Mouse (Mus musculus) liver, embryonic 16.5 days (tissue): ENCODE measurements around the gene Pls3. TPM values are rescaled to one million over a fixed set of nuclear protein-coding genes. Genes with fewer than 3 reads are reported as not detected.
"Not testable (repeated sequence)": the region's sequence is repeated elsewhere in the genome, so short reads cannot be mapped to it uniquely, and the experiment has no call there.

Source experiments
- ATAC-seq: fragments of 200-750 bp; cut with Nextera tagmentation; 2 replicates; pipeline ENCODE4 v1.8.0; 2017; ENCODE audit warnings: low read depth, mild to moderate bottlenecking, moderate number of reproducible peaks, moderate library complexity
- H3K27ac ChIP-seq: fragments of 300-500 bp; sonication (generic); 2 replicates; pipeline ENCODE4 v1.5.1; 2014; ENCODE audit warnings: mild to moderate bottlenecking, low read length
- H3K27me3 ChIP-seq: fragments of 300-500 bp; sonication (generic); 2 replicates; pipeline ENCODE4 v1.6.1; 2014; ENCODE audit warnings: low read depth, low read length, mixed read lengths; ENCODE audit not compliant: control insufficient read depth, insufficient read depth
- H3K36me3 ChIP-seq: fragments of 300-500 bp; sonication (generic); 2 replicates; pipeline ENCODE4 v1.6.1; 2014; ENCODE audit warnings: mild to moderate bottlenecking; ENCODE audit not compliant: control insufficient read depth, insufficient read depth
- H3K4me1 ChIP-seq: fragments of 300-500 bp; sonication (generic); 2 replicates; pipeline ENCODE4 v1.6.1; 2014; ENCODE audit warnings: low read depth, low read length, mixed read lengths; ENCODE audit not compliant: control insufficient read depth
- H3K4me2 ChIP-seq: fragments of 300-500 bp; sonication (generic); 2 replicates; pipeline ENCODE4 v1.6.1; 2014; ENCODE audit warnings: low read depth, low read length, mixed read lengths
- H3K4me3 ChIP-seq: fragments of 300-500 bp; sonication (generic); 2 replicates; pipeline ENCODE4 v1.5.1; 2014; ENCODE audit warnings: low read depth, mild to moderate bottlenecking, low read length
- H3K9ac ChIP-seq: fragments of 300-500 bp; sonication (generic); 2 replicates; pipeline ENCODE4 v1.6.1; 2014; ENCODE audit warnings: low read depth, low read length
- H3K9me3 ChIP-seq: fragments of 300-500 bp; sonication (generic); replicated peaks from 2 replicates; pipeline ENCODE4 v1.6.1; 2016; ENCODE audit warnings: low read length; ENCODE audit not compliant: control insufficient read depth
- WGBS: fragments of 180-500 bp; shearing (Covaris S2); extraction: QIAGEN DNeasy Blood & Tissue Kit; methylation state at CpG from one replicate; pipeline ENCODE4 v1.1.7; 2014; ENCODE audit not compliant: insufficient replicate concordance; 5-methylcytosine and 5-hydroxymethylcytosine counted together
- polyA plus RNA-seq: library from polyadenylated mRNA; unstranded; fragments of >200 nt; fragmentation: Nextera tagmentation; extraction: Ambion mirVana; gene quantifications from 2 replicates; pipeline ENCODE4 v1.2.1, GENCODE M21; 2015

The Pls3 gene
- polyA plus RNA-seq, 1 experiment from 2014 or later: 5.8 TPM

- H3K9me3 ChIP-seq, ATAC-seq, H3K4me1 ChIP-seq, H3K27me3 ChIP-seq, H3K27ac ChIP-seq, H3K4me3 ChIP-seq, H3K4me2 ChIP-seq, H3K9ac ChIP-seq, H3K36me3 ChIP-seq: not testable (repeated sequence)
- WGBS: 55% methylated on average over 14 of the region's 14 CpGs
Observed at GRCm38 (mm10) chrX:75757966-75758365, 117.0 kb downstream of the Pls3 start.

DNA sequence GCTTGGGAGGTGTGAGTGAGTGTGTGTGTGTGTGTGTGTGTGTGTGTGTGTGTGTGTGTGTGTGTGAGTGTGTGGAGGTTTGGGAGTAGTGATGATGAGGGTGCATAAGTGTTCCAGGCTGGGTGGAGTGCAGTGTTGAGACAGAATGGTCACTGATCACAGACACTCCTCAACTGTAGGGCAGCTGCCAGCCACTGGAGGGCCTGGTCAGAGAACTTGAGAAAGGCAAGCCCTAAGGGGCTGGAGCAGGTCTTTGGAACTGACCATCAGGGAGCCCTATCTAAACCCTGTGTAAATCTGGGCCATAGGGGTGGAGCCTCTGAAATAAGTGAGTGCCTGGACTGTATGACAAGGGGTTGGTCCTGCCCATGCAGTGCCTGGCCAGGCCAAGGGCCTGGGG is 120.5 kb downstream of the Pls3 start:
- H3K9ac ChIP-seq, H3K36me3 ChIP-seq, H3K4me2 ChIP-seq, H3K27ac ChIP-seq, H3K9me3 ChIP-seq, ATAC-seq, H3K27me3 ChIP-seq, H3K4me1 ChIP-seq, H3K4me3 ChIP-seq: not testable (repeated sequence)

DNA sequence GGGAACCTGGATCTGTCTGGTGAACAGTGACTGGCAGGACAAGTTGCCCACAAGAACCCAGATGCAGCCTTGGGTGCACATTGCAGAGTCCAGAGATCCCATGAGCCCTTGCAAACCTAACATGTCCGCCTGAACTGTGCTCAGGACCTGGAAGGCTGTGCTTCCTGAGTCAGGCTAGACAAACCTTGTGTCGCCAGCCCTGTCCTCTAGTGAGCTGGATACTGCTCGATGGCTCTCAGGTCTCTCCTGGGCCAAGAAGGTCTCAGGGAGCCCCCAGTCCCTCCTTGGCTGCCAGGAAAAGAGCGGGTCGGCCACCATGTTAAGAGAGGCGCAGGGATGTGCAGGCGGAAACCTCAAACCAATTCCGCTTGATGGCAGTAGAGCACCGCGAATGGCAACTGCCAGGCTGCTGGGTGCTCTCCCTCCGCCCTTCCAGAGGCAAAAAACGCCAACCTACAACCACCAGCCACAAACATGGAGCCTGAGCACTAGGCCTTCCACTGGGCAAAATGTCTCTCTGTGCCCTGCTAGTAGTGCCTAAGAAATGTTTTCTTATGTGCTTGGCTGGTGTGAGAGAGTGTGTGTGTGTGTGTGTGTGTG is 124.8 kb downstream of the Pls3 start:
- not testable (repeated sequence) for H3K4me1 ChIP-seq, H3K4me2 ChIP-seq, H3K4me3 ChIP-seq, H3K9me3 ChIP-seq, H3K36me3 ChIP-seq, ATAC-seq, H3K9ac ChIP-seq, H3K27ac ChIP-seq, H3K27me3 ChIP-seq
- 51% methylated on average over 4 of the region's 12 CpGs for WGBS

- H3K4me1 ChIP-seq, H3K9ac ChIP-seq, ATAC-seq, H3K9me3 ChIP-seq, H3K4me2 ChIP-seq, H3K27ac ChIP-seq, H3K36me3 ChIP-seq, H3K4me3 ChIP-seq, H3K27me3 ChIP-seq: not testable (repeated sequence)
- 51% methylated on average over 10 of the region's 10 CpGs for WGBS
Observed at GRCm38 (mm10) chrX:75749312-75749711, 125.7 kb downstream of the Pls3 start.

DNA sequence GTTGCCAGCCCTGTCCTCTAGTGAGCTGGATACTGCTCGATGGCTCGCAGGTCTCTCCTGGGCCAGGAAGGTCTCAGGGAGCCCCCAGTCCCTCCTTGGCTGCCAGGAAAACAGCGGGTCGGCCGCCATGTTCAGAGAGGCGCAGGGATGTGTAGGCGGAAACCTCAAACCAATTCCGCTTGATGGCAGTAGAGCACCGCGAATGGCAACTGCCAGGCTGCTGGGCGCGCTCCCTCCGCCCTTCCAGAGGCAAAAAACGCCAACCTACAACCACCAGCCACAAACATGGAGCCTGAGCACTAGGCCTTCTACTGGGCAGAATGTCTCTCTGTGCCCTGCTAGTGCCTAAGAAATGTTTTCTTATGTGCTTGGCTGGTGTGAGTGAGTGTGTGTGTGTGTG is 130.5 kb downstream of the Pls3 start:
- H3K27me3 ChIP-seq, H3K4me3 ChIP-seq, H3K4me2 ChIP-seq, H3K9me3 ChIP-seq, H3K27ac ChIP-seq, H3K36me3 ChIP-seq, H3K4me1 ChIP-seq, ATAC-seq, H3K9ac ChIP-seq: not testable (repeated sequence)
- WGBS: 59% methylated on average over 14 of the region's 14 CpGs

- H3K36me3 ChIP-seq, ATAC-seq, H3K9me3 ChIP-seq, H3K27ac ChIP-seq, H3K4me1 ChIP-seq, H3K4me2 ChIP-seq, H3K27me3 ChIP-seq, H3K9ac ChIP-seq, H3K4me3 ChIP-seq: not testable (repeated sequence)
- 38% methylated on average over 2 of the region's 8 CpGs for WGBS
Observed at GRCm38 (mm10) chrX:75739464-75739863, 135.5 kb downstream of the Pls3 start.
